Mouse (Mus musculus) intestine, postnatal 0 days (tissue): ENCODE results near the gene Rbp2. TPM values are rescaled to one million over a fixed set of nuclear protein-coding genes. Genes with fewer than 3 reads are reported as not detected.

Experiments
- ATAC-seq: fragments of 200-750 bp; cut with Nextera tagmentation; 2 replicates; pipeline ENCODE4 v1.8.0; 2017; ENCODE audit warnings: mild to moderate bottlenecking, moderate TSS enrichment, moderate library complexity
- H3K27ac ChIP-seq: fragments of 300-500 bp; sonication (generic); 2 replicates; pipeline ENCODE4 v1.5.1; 2014; ENCODE audit warnings: mild to moderate bottlenecking, low read depth, low read length, moderate library complexity
- H3K27me3 ChIP-seq: fragments of 300-500 bp; sonication (generic); replicated peaks from 2 replicates; pipeline ENCODE4 v1.6.1; 2014; ENCODE audit warnings: low read length, mixed read lengths; ENCODE audit not compliant: control insufficient read depth, insufficient read depth
- H3K36me3 ChIP-seq: fragments of 300-500 bp; sonication (generic); 2 replicates; pipeline ENCODE4 v1.6.1; 2014; ENCODE audit warnings: mild to moderate bottlenecking, moderate library complexity; ENCODE audit not compliant: control insufficient read depth, insufficient read depth
- H3K4me1 ChIP-seq: fragments of 300-500 bp; sonication (generic); replicated peaks from 2 replicates; pipeline ENCODE4 v1.6.1; 2014; ENCODE audit warnings: antibody characterized with exemption, low read length, mixed read lengths; ENCODE audit not compliant: control insufficient read depth, insufficient read depth
- H3K4me2 ChIP-seq: fragments of 300-500 bp; sonication (generic); replicated peaks from 2 replicates; pipeline ENCODE4 v1.6.1; 2014; ENCODE audit warnings: low read depth, mild to moderate bottlenecking, moderate library complexity
- H3K4me3 ChIP-seq: fragments of 300-500 bp; sonication (generic); 2 replicates; pipeline ENCODE4 v1.5.1; 2014; ENCODE audit warnings: low read depth, low read length
- H3K9ac ChIP-seq: fragments of 300-500 bp; sonication (generic); 2 replicates; pipeline ENCODE4 v1.6.1; 2014; ENCODE audit warnings: mild to moderate bottlenecking, low read depth, low read length
- H3K9me3 ChIP-seq: fragments of 300-500 bp; sonication (generic); 2 replicates; pipeline ENCODE4 v1.6.1; 2016; ENCODE audit warnings: mixed run types; ENCODE audit not compliant: control insufficient read depth
- CTCF ChIP-seq: sonication (generic); IDR thresholded peaks from 2 replicates; pipeline ENCODE4 v1.5.1; 2016; ENCODE audit warnings: low read depth, mild to moderate bottlenecking, control low read depth, antibody characterized with exemption, moderate library complexity
- whole genome bisulfite sequencing: fragments of 180-500 bp; shearing (Covaris S2); extraction: QIAGEN DNeasy Blood & Tissue Kit; methylation state at CpG from one replicate; pipeline ENCODE4 v1.1.7; 2014; 5-methylcytosine and 5-hydroxymethylcytosine counted together
- polyA plus RNA-seq: library from polyadenylated mRNA; unstranded; fragments of >200 nt; fragmentation: Nextera tagmentation; extraction: Ambion mirVana; gene quantifications from 2 replicates; pipeline ENCODE4 v1.2.1, GENCODE M21; 2015

Rbp2 gene
- 7,315 and 7,837 TPM in 2 replicates for polyA plus RNA-seq

DNA sequence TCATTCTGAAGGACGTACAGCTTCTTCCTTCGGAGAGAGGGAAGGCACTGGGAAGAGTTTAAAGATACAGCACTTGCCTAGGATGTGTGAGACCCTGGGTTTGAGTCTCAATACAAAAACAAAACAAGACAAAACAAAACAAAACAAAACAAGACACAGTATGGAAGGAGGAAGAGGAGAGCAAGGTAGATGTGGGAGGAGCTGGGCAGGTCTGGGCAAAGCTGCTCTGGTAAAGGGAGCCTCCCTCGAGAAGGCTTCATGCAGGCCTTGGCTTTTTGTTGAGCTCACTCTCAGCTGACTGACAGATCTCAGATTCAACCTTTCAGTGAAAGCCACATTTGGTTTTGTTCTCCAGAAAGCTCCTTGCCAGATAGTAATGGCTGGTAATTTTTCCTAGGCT, at the start of gene Rbp2:
Rbp2 (plus strand) TSS at position 301 of the 400 bp plus-strand sequence.
- Histone ChIP-seq H3K9ac (no peak within 1 kb of the TSS), H3K4me3 (no peak within 1 kb of the TSS), H3K36me3 (no peaks in the 10 kb centered on the region), H3K27ac (peak within 1 kb of the TSS; percentile 66), H3K27me3 (no peaks in the 10 kb centered on the region), H3K4me1 (peaks cover 3% of the 10 kb centered on the region; the same call in 1 of the 2 replicates), H3K4me2 (no peak within 1 kb of the TSS), H3K9me3 (no peaks in the 10 kb centered on the region)
- no peak for TF ChIP-seq CTCF
- no peak for ATAC-seq
- WGBS, result 67% methylated on average over 3 of the region's 3 CpGs

DNA sequence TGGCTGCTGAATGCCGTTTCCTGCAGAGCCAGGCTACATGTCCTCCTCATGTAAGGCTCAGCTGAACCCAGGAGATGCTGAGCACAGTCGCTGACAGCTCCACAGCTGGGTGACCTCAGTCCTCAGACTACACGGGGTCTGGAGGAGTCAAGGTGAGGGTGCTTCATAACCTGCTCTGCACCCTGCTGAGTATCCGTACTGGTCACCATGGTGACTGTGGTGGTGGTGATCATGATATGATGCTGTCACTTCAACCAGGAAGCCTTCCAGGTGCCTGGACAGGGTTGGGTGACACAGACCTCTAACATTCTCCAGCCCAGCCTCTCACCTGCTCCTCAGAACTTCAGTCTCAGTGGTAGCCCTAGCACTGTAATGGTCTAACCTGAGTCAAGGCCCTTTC, 48.1 kb upstream of the Rbp2 start:
- no peak overlapping the region for H3K4me3 ChIP-seq
- no peaks in the 10 kb centered on the region for H3K9me3 ChIP-seq
- H3K9ac ChIP-seq, result no peak overlapping the region
- no peak overlapping the region for H3K4me2 ChIP-seq
- no peak overlapping the region for H3K27ac ChIP-seq
- TF ChIP-seq CTCF, result no peak
- H3K4me1 ChIP-seq, result no peaks in the 10 kb centered on the region
- no peak for ATAC-seq
- no peaks in the 10 kb centered on the region for H3K27me3 ChIP-seq
- H3K36me3 ChIP-seq, result no peaks in the 10 kb centered on the region
- 81% methylated on average over 4 of the region's 4 CpGs for WGBS

DNA sequence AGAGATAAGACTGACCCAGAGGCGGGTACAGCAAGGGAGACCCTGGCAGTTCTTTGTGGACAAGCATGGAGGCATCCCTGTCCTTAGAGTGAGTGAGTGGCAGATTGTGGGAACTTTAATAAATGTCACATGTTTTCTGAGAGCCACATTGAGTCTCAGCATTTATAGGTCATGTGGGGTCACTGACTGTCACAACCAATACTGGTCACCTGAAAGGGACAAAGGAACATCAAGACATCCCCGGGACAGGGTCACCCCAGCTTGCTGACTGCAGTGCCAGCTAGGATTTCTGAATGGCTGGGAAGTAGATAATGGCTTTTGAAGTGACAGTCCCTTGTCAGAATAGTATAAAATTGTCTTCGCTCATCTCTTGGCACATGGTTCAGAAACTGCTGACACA, 46.8 kb upstream of the Rbp2 start:
- H3K4me3 ChIP-seq, result no peak overlapping the region
- no peak for ATAC-seq
- H3K9me3 ChIP-seq, result no peaks in the 10 kb centered on the region
- peaks cover under 1% of the 10 kb centered on the region; the same call in 1 of the 2 replicates for H3K4me1 ChIP-seq
- H3K36me3 ChIP-seq, result no peaks in the 10 kb centered on the region
- no peak overlapping the region for H3K4me2 ChIP-seq
- 83% methylated on average over 3 of the region's 3 CpGs for WGBS
- H3K9ac ChIP-seq, result no peak overlapping the region
- TF ChIP-seq CTCF, result no peak
- no peak overlapping the region for H3K27ac ChIP-seq
- no peaks in the 10 kb centered on the region for H3K27me3 ChIP-seq

DNA sequence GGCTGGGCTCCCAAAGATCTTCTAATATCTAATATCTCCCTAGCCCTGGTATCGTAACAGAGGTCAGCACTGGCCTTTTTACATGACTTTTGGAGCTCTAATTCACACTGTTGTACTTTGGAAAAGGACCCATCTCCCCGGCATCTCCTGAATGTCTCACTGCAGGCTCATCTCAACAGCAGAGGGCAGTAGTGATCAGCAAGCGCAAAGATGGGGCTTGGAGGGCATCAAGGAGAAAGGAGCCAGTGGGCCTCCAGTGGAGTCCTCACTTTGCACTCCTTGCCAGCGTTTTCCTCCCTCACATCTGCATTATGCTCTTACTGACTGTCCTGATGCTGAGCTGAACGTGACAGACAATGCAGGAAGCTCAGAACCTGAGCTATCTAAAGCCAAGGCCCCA, 43.3 kb upstream of the Rbp2 start:
- WGBS, result 52% methylated on average over 5 of the region's 5 CpGs
- Histone ChIP-seq H3K4me1 (peaks cover 10% of the 10 kb centered on the region; the same call in 1 of the 2 replicates), H3K27ac (no peak overlapping the region), H3K9ac (no peak overlapping the region), H3K4me3 (no peak overlapping the region), H3K9me3 (no peaks in the 10 kb centered on the region), H3K27me3 (no peaks in the 10 kb centered on the region), H3K36me3 (0 out of 2 replicates have a peak, but pooled peaks cover 4% of the 10 kb centered on the region), H3K4me2 (no peak overlapping the region)
- ATAC-seq, result no peak; the same call in 1 of the 2 replicates
- TF ChIP-seq CTCF, result peak; percentile 94

DNA sequence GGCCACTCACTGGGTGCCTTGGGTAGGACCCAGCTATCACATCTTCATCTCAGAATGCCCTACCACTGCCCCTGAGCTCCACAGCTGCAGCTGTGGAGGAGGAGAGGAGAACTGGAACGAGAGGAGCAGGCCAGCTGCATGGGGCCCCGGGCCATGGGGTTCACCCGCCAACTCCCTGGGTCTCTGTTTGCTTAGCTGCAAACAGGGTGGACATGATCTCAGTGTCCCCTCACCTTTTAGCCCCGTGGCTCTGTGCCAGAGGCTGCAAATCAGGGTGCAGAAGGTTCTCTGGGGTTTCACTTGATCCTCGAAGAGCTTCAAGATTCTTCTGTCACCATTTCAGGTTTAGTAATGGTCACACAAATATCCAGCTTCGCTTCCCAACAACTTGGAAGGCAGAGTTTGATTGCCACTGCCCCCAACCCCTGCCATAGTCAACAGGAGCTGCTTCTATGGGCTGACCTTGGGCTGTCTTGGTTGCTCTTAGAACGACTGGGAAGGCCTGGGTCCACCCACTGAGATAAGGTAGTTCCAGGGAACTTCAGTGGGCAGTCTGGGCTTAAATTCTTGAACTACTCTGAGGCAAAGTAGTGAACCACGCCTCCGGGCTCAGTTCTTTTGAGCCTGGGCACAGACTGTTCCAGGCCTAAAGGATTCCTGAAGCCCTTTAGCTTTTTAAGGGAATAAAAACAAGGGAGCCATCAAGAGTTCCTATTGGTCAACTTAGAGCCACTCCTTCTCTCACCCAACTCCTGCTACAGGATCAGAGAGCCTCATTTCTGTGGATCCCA, 40.4 kb upstream of the Rbp2 start:
- peak; percentile 22; the same call in 1 of the 2 replicates for ATAC-seq
- WGBS, result 60% methylated on average over 9 of the region's 9 CpGs

DNA sequence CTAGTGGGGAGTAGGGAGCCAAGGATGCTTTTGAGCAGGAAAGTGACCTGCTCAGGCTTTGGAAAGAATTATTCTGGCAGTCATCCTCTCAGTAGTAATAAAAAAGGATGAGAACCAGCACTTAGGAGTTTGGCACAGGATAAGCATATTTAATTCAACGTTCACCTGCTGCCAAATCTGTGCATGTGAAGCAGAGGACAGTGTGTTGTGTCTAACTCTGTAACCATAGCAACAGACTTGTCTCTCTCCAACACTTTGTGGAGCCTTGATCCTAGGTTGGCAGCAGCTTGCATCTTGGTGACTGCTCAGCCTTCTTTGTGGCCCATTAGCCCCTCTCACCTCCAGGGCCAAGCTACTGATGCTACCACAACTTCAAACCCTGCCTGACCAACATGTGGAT, 34.9 kb upstream of the Rbp2 start:
- WGBS, result 81% methylated on average over 1 of the region's 1 CpGs
- Histone ChIP-seq H3K4me1 (no peaks in the 10 kb centered on the region), H3K4me3 (no peak overlapping the region), H3K9me3 (no peaks in the 10 kb centered on the region), H3K4me2 (no peak overlapping the region), H3K27me3 (no peaks in the 10 kb centered on the region), H3K36me3 (0 out of 2 replicates have a peak, but pooled peaks cover 4% of the 10 kb centered on the region), H3K27ac (no peak overlapping the region), H3K9ac (no peak overlapping the region)
- no peak for TF ChIP-seq CTCF
- no peak for ATAC-seq

More for the DNA sequence above, 40.4 kb upstream of the Rbp2 start:
- H3K4me2 ChIP-seq, result no peak overlapping the region; the same call in 1 of the 2 replicates
- TF ChIP-seq CTCF, result no peak
- no peak overlapping the region for H3K4me3 ChIP-seq
- H3K9me3 ChIP-seq, result no peaks in the 10 kb centered on the region
- H3K4me1 ChIP-seq, result peaks cover 10% of the 10 kb centered on the region; the same call in 1 of the 2 replicates
- H3K9ac ChIP-seq, result no peak overlapping the region
- 0 out of 2 replicates have a peak, but pooled peaks cover 4% of the 10 kb centered on the region for H3K36me3 ChIP-seq
- H3K27me3 ChIP-seq, result no peaks in the 10 kb centered on the region
- H3K27ac ChIP-seq, result peak overlapping the region; percentile 46
